Mouse (Mus musculus) cerebellum, adult 11-12 months (tissue): Measurements from ENCODE around the gene Arih2.
"Not testable (repeated sequence)": the region's sequence is repeated elsewhere in the genome, so short reads cannot be mapped to it uniquely, and the experiment has no call there.

Source experiments
- DNase-seq: peaks from one replicate; pipeline ENCODE4 v3.0.0; 2022

The Arih2 gene

DNA sequence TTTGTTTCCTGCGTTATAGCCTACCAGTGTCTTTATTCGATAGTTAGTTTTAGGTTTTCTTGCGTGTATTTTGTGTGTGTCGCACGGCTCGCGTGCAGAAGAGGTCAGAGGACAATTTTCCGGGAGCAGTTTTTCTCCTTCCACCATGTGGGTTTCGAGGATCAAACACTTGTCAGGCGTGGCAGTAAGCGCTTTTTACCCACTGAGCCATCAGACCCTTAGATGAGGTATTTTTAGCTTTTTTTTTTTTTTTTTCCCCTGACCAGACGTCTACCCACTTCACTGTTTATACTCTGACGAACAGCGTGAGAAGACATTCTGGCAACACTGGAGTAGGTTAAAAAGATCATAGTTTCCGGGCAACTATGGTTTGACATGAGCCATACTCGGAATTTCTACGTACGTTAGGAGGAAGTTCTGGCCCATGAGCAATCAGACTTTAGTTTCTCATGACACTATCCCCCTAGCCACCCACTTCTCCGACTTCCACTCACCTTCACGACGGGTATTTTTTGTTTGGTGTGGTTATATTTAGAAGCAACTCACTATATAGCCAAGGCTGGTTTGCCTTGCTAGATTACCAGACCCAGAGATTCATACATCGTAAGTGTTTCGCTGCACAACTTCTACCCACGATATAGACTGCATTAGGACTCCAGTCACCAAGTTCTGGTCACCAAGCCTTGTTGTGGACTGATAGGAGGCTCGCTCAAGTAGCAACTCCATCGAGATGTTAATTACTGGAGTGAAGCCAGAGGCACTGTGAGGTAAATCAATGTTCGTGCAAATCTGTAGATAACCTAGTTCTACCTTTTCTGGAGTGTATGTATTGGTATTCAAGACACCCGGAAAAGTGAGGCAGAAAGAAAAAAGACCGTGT lies 615 bp upstream of the Arih2 start:
- peak; percentile 20 for DNase-seq

DNA sequence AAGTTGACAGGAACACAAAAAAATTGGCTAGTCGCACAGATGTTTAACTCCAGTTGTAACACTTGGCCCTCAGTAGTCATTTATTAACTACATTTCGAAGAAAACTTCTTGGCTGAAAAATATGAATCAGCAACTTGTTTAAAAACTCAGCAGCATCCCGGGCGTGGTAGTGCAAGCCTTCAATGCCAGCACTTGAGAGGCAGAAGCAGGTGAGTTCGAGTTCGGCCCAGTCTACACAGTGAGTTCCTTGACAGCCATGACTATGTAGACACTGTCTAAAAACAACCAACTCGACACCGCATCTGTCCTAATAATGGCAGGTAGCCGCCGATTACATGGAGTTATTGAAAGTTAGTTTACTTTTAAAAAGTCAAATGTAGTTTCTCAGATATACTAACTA lies 1.0 kb downstream of the Arih2 start:
- peak; percentile 15 for DNase-seq

GRCm38 (mm10) chr9:108639825-108640224 lies 9.4 kb downstream of the Arih2 start:
- no peak for DNase-seq

- DNase-seq = no peak
These were observed 13.8 kb downstream of the Arih2 start for GRCm38 (mm10) chr9:108635415-108635814.

DNA sequence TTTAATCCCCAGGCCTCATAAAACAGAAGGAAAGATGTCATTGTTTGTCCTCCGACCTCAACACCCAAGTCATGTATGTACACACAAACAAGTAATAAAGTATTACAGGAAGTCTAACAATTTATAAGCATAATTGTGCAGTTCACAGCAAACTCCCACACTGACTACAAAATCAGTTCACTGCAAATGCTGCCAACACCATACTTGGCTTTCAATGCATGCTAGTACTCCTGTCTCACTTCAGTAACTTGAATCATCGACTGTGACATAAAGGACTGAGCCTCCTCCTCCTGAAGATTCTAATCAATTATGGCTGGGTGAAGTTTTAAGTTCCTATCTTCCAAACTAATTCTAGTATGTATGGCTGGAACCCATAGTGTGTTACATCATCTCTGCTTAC lies 15.3 kb downstream of the Arih2 start:
- DNase-seq = no peak

- no peak for DNase-seq
These were observed 16.8 kb downstream of the Arih2 start for GRCm38 (mm10) chr9:108632375-108632774.

GRCm38 (mm10) chr9:108631631-108632256 lies 17.4 kb downstream of the Arih2 start:
- DNase-seq = no peak

DNA sequence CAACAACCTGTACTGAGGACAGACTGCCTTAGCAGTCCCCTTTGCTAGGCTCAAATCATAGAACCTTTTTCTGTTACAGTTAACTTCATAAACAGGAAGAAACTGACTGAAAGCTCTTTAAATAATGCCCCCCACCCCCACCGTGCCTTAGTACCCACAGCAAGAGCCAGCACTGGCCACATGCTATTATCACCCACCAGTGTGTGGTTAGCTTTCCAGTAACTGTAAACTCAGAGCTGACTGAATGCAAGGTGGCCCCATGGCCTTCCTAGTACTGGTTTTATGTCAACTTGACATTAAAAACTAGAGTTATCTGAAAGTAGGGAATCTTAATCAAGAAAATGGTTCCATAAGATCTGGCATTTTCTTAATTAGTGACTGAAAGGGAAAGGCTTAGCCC lies 18.5 kb downstream of the Arih2 start:
- no peak for DNase-seq

DNA sequence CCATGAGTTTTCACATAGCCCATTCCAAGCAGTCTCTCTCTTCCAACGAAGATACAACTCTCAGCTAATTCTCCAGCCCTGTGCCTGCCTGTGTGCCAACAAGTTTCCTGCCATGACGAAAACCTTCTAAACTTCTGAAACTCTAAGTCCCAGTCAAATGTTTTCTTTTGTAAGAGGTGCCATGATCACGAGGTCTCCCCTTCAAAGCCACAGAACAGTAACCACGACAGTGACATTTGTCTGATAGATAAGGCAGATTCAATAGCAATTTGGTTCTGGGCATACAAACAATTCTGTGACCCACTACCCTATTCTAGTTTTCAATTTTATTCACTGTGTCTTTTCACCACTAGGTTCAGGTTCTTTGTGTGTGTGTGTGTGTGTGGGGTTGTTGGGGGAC lies 21.0 kb downstream of the Arih2 start:
- DNase-seq = no peak

DNA sequence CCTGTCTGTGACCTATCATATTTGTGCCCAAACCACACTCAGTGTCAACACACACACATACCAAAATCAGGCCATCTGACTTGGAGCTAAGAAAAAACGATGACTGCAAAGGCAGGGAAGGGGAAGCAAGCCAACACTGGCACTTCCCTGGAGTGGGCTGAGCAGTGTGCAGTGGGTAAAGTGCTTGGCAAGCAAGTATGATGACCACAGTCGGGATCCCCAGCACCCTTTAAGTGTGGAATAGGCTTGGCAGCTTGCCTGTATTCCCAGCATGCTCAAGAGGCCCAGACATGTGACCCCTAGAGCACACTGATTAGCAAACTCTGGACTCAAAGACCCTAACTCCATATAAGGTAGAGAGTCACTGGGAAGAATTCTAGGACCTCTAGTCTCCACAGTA lies 22.7 kb downstream of the Arih2 start:
- no peak for DNase-seq

GRCm38 (mm10) chr9:108617301-108617700 lies 31.9 kb downstream of the Arih2 start:
- DNase-seq = no peak

DNA sequence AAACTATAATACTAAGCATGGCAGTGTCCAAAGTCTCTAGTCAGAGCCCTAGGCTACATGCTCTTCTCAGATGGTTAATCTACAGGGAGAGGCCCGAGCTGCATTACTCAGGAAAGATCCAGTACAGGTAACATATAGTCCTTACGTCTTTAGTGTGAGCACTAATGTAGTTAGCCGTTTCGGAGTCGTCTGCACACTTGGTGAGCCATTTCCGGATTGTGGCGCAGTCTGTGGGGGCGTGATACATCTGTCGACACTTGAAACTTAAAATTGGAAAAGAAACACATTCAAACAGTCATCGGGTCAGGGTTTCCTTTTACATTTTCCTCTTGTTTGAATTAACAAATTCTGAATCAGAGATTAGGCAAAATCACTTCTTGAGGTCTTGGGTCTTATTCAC lies 37.7 kb downstream of the Arih2 start:
- no peak for DNase-seq

- no peak for DNase-seq
These were observed 40.3 kb downstream of the Arih2 start for GRCm38 (mm10) chr9:108608889-108609288.

- not testable (repeated sequence) for DNase-seq
These were observed 41.3 kb downstream of the Arih2 start for GRCm38 (mm10) chr9:108607929-108608328.

DNA sequence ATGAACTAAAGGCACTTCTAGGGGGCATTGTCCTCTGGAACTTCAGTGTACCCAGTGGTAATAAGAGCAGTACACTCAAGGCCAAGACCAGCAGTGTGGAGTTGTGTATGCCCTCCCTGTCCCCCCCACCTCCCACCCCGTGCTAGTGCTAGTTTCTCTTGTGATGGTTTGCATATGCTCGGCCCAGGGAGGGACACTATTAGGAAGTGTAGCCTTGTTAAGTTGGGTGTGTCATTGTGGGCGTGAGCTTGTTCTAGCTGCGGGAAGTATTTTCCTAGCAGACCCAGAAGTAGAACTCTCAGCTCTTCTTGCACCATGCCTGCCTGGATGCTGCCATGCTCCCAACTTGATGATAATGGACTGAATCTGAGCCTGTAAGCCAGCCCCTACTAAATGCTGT lies 47.2 kb downstream of the Arih2 start:
- DNase-seq = no peak

GRCm38 (mm10) chr9:108600011-108600410 lies 49.2 kb downstream of the Arih2 start:
- DNase-seq = no peak

DNA sequence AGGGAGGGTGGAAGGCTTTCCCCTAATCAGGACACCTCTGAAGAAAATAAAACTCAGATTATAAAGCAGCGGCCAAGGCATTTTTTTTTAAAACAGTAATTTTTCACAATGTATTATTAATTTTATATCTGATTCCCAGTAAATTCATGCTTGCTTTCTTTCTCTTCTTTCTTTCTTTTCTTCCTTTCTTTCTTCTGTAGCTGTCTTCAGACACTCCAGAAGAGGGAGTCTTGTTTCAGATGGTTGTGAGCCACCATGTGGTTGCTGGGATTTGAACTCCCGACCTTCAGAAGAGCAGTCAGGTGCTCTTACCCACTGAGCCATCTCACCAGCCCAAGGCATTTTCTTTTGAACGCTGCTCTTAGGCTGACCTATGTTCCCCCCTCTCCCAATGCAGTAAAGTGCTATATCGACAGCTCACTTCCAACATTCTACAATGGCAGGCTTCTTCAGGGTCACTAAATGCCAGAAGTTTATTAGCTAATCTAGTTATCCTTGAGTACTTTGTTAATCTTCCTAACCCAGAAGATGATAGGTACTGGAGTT lies 50.1 kb downstream of the Arih2 start:
- no peak for DNase-seq

- DNase-seq = peak; percentile 81
These were observed 52.0 kb downstream of the Arih2 start, which contains the start of gene P4htm for GRCm38 (mm10) chr9:108596998-108597764. TSS of gene P4htm (minus strand) at chr9:108597667.

GRCm38 (mm10) chr9:108594354-108594753 lies 54.8 kb downstream of the Arih2 start:
- no peak for DNase-seq

DNA sequence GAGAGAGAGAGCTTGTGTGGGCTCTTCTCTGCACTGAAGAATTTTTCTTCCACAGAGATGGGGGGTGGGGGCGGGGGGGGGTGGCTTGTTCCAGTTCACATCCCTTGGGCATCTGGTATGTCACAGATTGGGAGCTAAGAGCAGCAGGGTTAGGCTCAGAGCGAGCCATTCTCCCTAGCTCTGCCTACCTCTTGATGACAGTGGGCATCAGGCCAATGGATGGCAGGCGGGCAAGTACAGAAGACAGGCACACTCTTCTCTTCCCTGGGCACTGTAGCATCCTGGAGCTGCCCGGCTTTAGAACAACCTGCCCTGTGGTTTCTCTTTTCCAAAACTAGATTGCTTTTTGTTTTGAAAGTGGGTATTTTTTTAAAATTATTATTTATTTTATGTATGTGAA lies 57.7 kb downstream of the Arih2 start:
- no peak for DNase-seq

DNA sequence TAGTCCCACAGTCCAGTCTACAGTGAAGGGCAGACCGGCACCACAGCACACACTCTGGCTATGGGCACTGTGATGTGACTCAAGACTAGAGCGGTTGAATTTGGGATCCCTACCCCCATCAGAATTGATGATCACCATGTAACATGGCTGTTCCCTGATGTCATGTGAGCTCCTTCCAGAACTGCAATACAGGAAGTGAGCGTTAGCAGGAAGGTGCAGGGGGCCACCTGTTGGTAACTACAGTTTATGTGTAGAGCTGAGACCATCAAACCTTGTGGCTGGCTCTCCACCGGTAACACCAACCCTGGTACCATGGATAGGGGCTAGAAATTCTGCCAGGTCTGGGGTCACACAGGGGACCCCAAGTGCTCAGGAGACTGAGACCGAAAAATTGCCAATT lies 60.0 kb downstream of the Arih2 start:
- DNase-seq = no peak

- peak; percentile 73 for DNase-seq
These were observed 61.5 kb downstream of the Arih2 start for GRCm38 (mm10) chr9:108587571-108588180.

DNA sequence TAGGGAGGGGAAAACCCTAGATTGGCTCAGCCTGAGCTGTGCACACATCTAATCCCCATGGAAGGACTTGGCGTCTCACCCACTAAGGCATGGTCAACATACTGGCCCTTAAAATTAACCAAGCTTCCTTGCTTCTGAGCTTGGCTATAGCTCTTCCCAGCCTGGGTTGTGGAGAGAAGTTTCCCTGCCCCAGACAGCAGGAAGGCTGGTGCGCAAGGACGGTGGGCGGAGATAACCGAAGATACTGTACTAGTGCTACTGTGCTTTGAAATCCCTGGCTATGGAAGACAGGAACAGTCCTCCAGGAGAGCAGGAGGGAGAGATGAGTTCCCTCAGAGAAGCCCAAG lies 69.9 kb downstream of the Arih2 start:
- no peak for DNase-seq
